Mouse (Mus musculus) bone marrow macrophage, adult 2 months (primary cell): ENCODE data around the gene Hist2h3c1.

Experiments used
- CTCF ChIP-seq: IDR thresholded peaks from 2 replicates; pipeline ENCODE4 v1.5.1; 2012; ENCODE audit warnings: low read depth, mild to moderate bottlenecking, low read length, moderate library complexity
- POLR2A ChIP-seq: IDR thresholded peaks from 2 replicates; pipeline ENCODE4 v1.6.1; 2012; ENCODE audit warnings: mild to moderate bottlenecking, low read depth, low read length, borderline replicate concordance

- TF ChIP-seq CTCF (peak; percentile 47; the same call in 1 of the 2 replicates), POLR2A (no peak)
Observed at GRCm38 (mm10) chr3:96219191-96219641, 27.3 kb upstream of the Hist2h3c1 start.
